Mouse (Mus musculus) C2C12 (cell line): ENCODE data around the gene Auts2. TPM values are rescaled to one million over a fixed set of nuclear protein-coding genes. Genes with fewer than 3 reads are reported as not detected.

Experiments
- H3K27me3 ChIP-seq: one replicate; pipeline ENCODE4 v1.6.1; 2011; ENCODE audit not compliant: control insufficient read depth, insufficient read depth, insufficient read length
- H3K36me3 ChIP-seq: one replicate; pipeline ENCODE4 v1.6.1; 2011; ENCODE audit not compliant: control insufficient read depth, insufficient read depth
- H3K4me3 ChIP-seq: one replicate; pipeline ENCODE4 v1.5.1; 2011; ENCODE audit warnings: mild to moderate bottlenecking, control low read depth; ENCODE audit not compliant: poor library complexity, insufficient read depth, severe bottlenecking
- H3K79me2 ChIP-seq: one replicate; pipeline ENCODE4 v1.6.1; 2011; ENCODE audit not compliant: control insufficient read depth, insufficient read depth
- H3K79me3 ChIP-seq: one replicate; pipeline ENCODE4 v1.6.1; 2011; ENCODE audit warnings: low read depth, control low read depth
- H3ac ChIP-seq: one replicate; pipeline ENCODE3; 2011; ENCODE audit warnings: low read depth; ENCODE audit not compliant: control insufficient read depth, insufficient read length
- CEBPB ChIP-seq: IDR thresholded peaks from one replicate; pipeline ENCODE4 v1.6.1; 2011; ENCODE audit warnings: low read depth, mild to moderate bottlenecking, control low read depth, moderate library complexity
- CTCF ChIP-seq: IDR thresholded peaks from one replicate; pipeline ENCODE4 v1.5.1; 2011; ENCODE audit not compliant: control insufficient read depth, insufficient read depth, insufficient read length
- FOSL1 ChIP-seq: IDR thresholded peaks from one replicate; pipeline ENCODE4 v1.8.0; 2011; ENCODE audit warnings: mild to moderate bottlenecking, low read length; ENCODE audit not compliant: poor library complexity, insufficient read depth, severe bottlenecking
- MAX ChIP-seq: IDR thresholded peaks from one replicate; pipeline ENCODE4 v1.6.1; 2011; ENCODE audit warnings: mild to moderate bottlenecking, control low read depth
- MYOD1 ChIP-seq: IDR thresholded peaks from one replicate; pipeline ENCODE4 v1.6.1; 2011; ENCODE audit warnings: low read depth; ENCODE audit not compliant: control insufficient read depth, insufficient read length
- MYOG ChIP-seq: IDR thresholded peaks from one replicate; pipeline ENCODE4 v1.6.1; 2011; ENCODE audit not compliant: control insufficient read depth, insufficient read length; ENCODE audit errors: extremely low read depth
- USF1 ChIP-seq: IDR thresholded peaks from one replicate; pipeline ENCODE4 v1.6.1; 2011; ENCODE audit warnings: low read depth, mild to moderate bottlenecking, control low read depth, moderate library complexity
- polyA plus RNA-seq: library from polyadenylated mRNA; unstranded; fragments of >200 nt; fragmentation: generic; extraction: Trizol; gene quantifications from one replicate; pipeline ENCODE4 v1.2.1, GENCODE M21; 2012; ENCODE audit warnings: missing spikeins

Gene Auts2
- polyA plus RNA-seq, 1 experiment = 8.4 TPM

DNA sequence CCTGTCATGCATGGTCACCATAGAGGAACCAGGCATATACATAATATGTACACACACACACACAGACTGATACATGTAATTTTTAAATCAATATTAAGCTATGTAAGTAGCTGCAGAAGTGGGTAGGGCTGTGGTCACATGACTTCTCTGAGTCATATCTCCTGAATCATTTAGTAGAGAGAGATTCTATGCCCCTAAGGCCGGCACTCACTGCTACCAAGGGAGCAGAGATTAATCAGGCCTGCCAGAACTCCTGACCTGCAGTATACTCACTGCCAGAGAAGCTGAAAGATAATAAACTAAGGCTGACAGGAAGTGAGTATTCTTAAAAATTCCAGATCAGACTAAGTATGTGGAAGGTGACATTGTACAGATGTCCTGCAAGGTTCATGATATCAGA, 190.7 kb downstream of the Auts2 start:
- no peaks in the 10 kb centered on the region for H3K79me3 ChIP-seq
- no peaks in the 10 kb centered on the region for H3K27me3 ChIP-seq
- H3K79me2 ChIP-seq = no peaks in the 10 kb centered on the region
- TF ChIP-seq MYOG (no peak), CTCF (no peak), USF1 (no peak), FOSL1 (no peak), MYOD1 (no peak), CEBPB (no peak), MAX (no peak)
- no peaks in the 10 kb centered on the region for H3K36me3 ChIP-seq
- H3ac ChIP-seq = no peak overlapping the region
- H3K4me3 ChIP-seq = no peak overlapping the region

DNA sequence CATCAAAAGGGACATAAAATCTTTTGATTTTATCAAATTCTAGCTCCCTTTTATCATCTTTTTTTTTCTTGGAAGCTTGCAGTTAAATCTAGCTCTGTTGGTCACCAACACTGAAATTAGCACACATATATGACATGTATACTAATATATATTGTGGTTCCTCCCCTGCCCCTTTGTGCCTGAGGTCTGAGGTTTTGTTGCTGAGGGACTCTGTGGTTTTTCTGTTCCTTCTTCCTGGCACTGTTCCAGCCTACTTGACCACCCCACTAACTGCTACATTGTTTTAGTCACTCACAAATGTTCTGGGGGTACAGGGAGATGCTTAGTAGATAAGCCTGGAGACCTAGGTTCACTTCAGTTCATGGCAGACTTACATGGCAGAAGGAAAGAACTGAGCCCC, 192.0 kb downstream of the Auts2 start:
- no peak overlapping the region for H3ac ChIP-seq
- no peaks in the 10 kb centered on the region for H3K36me3 ChIP-seq
- no peak overlapping the region for H3K4me3 ChIP-seq
- H3K27me3 ChIP-seq = no peaks in the 10 kb centered on the region
- TF ChIP-seq USF1 = no peak
- no peak for TF ChIP-seq FOSL1
- H3K79me3 ChIP-seq = no peaks in the 10 kb centered on the region
- no peaks in the 10 kb centered on the region for H3K79me2 ChIP-seq

DNA sequence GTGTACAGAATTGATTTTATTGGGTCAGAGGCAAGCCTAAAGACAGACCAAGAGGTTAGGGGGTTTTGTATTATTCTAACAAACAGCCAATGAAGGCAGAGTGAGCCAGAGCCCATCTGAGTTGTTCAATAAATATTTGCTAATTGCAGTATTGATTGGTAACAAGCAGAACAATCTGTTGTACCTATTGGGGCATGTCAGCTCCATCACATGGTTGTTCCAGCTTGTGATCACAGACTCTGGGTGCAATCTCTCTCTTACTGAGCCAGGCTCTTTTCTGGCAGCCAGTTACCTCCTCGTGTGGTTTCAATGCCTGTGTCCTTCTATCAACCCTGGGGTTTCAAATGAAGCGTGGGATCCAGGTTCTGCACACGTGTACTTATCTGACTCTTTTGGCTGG, 201.8 kb downstream of the Auts2 start:
- Histone ChIP-seq H3K79me2 (no peaks in the 10 kb centered on the region), H3K36me3 (no peaks in the 10 kb centered on the region)
- TF ChIP-seq FOSL1 = no peak
- no peak for TF ChIP-seq CTCF
- TF ChIP-seq CEBPB = no peak

DNA sequence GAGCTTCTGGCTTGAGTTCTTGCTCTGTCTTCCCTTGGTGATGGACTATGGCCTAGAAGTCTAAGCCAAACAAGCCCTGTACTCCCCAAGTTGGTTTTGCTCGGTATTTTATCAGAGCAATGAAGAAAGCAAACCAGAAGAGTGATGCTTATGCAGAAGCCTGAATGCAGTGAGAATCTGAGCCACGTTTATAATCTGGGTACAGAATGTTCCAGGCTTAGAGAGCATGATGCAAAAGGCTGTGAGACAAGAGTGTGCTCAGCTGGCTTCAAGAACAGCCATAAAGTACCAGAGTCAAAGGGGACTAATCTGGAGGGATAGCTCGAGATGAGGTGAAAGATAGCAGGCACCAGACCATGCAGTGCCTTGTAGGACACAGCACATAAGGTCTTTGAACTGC, 205.5 kb downstream of the Auts2 start:
- Histone ChIP-seq H3K79me3 (no peaks in the 10 kb centered on the region), H3K4me3 (no peak overlapping the region), H3K36me3 (no peaks in the 10 kb centered on the region), H3K79me2 (no peaks in the 10 kb centered on the region), H3K27me3 (no peaks in the 10 kb centered on the region), H3ac (no peak overlapping the region)
- no peak for TF ChIP-seq FOSL1
- TF ChIP-seq CEBPB = no peak
- TF ChIP-seq CTCF = no peak
- TF ChIP-seq MYOD1 = no peak
- no peak for TF ChIP-seq USF1
- TF ChIP-seq MAX = no peak
- TF ChIP-seq MYOG = no peak

More for the DNA sequence above, 201.8 kb downstream of the Auts2 start:
- Histone ChIP-seq H3K79me3 (no peaks in the 10 kb centered on the region), H3ac (no peak overlapping the region), H3K4me3 (no peak overlapping the region), H3K27me3 (no peaks in the 10 kb centered on the region)

DNA sequence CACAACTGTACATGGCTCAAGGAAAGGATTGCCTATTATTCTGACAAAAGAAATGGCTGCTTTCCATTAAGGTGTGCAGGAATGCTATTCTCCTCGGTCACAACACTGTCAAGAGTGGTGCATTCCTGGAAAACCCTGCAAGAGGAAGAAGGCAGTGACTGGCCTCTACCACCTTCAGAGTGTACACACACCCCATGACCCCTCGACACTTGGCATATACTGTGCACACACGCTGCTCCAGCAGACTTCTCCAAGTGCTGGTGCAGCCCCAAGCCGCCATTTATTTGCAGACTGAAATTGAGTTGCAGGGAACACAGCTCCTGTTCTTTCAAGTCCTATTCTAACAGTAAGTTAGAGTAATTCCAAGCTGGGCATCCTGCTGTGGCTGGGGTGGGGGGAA, 207.4 kb downstream of the Auts2 start:
- Histone ChIP-seq H3K4me3 (no peak overlapping the region), H3K36me3 (no peaks in the 10 kb centered on the region), H3K27me3 (no peaks in the 10 kb centered on the region), H3ac (no peak overlapping the region), H3K79me3 (no peaks in the 10 kb centered on the region), H3K79me2 (no peaks in the 10 kb centered on the region)
- TF ChIP-seq CTCF (no peak), MYOG (no peak), FOSL1 (no peak), MYOD1 (no peak), MAX (no peak), USF1 (no peak), CEBPB (no peak)

DNA sequence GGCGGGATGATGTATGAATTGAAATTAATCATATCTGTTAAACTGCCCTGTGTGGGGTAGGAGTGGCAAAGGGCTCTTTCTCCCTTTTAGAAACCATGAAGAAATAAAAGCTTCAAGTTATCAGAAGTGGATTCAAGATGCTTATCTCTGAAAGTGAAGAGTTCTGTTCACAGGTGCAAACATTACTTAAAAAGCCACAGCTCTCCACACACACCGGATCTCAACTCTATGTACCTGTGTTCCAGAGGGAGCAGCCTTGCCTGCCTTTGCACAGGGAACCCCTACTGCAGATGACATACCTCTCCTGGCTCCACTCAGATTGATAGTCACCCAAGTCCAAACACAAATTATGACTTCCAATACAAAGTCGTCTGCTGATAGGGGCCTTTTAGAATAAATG, 208.3 kb downstream of the Auts2 start:
- Histone ChIP-seq H3K4me3 (no peak overlapping the region), H3K36me3 (no peaks in the 10 kb centered on the region), H3ac (no peak overlapping the region), H3K79me3 (no peaks in the 10 kb centered on the region), H3K79me2 (no peaks in the 10 kb centered on the region), H3K27me3 (no peaks in the 10 kb centered on the region)
- TF ChIP-seq USF1 = no peak
- no peak for TF ChIP-seq FOSL1
- TF ChIP-seq MYOG = no peak
- TF ChIP-seq CTCF = no peak
- no peak for TF ChIP-seq MYOD1
- no peak for TF ChIP-seq CEBPB
- TF ChIP-seq MAX = no peak

DNA sequence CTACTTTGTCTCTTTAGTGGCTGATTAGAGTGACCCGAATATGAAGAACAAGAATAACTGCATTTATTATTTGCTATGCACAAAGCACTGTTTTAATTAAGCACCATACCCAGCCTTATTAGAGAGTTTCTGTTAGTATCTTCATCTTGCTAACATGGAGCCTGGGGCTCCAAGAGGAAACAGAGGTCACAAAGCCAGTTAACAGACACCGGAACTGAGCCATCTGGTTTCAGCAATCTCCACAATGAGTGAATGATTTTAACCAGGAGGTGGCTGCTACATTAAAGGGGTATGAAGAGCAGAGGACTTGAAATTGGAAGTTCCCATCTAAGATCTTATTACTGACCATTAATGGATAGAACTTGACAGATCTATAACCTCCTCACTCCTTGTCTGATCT, 209.4 kb downstream of the Auts2 start:
- H3K27me3 ChIP-seq = no peaks in the 10 kb centered on the region
- H3K79me2 ChIP-seq = no peaks in the 10 kb centered on the region
- TF ChIP-seq CEBPB (no peak), USF1 (no peak), MAX (no peak), FOSL1 (no peak), CTCF (no peak), MYOD1 (no peak), MYOG (no peak)
- no peaks in the 10 kb centered on the region for H3K36me3 ChIP-seq
- H3K4me3 ChIP-seq = no peak overlapping the region
- H3K79me3 ChIP-seq = no peaks in the 10 kb centered on the region
- H3ac ChIP-seq = no peak overlapping the region
